Mouse (Mus musculus) lung, postnatal 0 days (tissue): ENCODE data around the gene C1s1.

ENCODE experiments used
- CTCF ChIP-seq: IDR thresholded peaks from 2 replicates; pipeline ENCODE4 v1.5.1; 2016; ENCODE audit warnings: antibody characterized with exemption, mild to moderate bottlenecking
- EP300 ChIP-seq: IDR thresholded peaks from 2 replicates; pipeline ENCODE4 v1.6.1; 2016; ENCODE audit warnings: antibody characterized with exemption, mild to moderate bottlenecking, control low read depth

DNA sequence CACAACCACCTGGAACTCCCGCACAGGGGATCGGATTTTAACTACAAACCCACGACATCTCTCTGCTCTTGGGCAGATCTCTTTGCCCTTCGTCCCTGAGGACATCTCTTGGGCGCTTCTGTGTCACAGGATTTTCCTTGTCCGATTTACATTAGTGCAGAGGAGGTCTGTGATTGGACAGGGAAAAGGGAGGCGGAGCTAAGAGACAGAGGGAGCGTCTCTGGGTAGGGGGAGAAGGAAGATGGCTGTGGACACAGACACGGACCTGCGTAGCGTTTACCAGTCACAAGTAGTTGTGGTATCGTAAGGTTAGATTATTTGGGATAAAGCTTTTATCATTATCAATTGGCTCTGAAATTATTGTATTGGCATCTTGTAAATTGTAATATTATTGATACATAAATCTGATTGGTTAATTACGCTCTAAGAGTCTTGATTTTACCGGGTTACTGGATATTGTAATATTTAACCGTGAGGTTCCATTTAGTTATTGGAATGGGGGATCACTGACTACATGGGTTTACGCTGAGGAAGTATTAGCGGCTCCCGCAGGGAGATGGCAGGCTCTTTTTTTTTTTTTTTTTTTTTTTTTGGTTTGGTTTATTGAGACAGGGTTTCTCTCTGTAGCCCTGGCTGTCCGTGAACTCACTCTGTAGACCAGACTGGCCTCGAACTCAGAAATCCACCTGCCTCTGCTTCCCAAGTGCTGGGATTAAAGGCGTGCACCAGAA lies 56.6 kb downstream of the C1s1 start:
- TF ChIP-seq CTCF, result no peak
- TF ChIP-seq EP300, result no peak
